Mouse (Mus musculus) adrenal gland, adult (tissue): Measurements from ENCODE around the gene Pdrg1.

Experiments used
- DNase-seq, 2 experiments: peaks; one replicate each; pipeline ENCODE4 v3.0.0; 2022 to 2023; ENCODE audit warnings: low spot score in 1 of 2; ENCODE audit not compliant: inconsistent age in 2 of 2

The Pdrg1 gene

DNA sequence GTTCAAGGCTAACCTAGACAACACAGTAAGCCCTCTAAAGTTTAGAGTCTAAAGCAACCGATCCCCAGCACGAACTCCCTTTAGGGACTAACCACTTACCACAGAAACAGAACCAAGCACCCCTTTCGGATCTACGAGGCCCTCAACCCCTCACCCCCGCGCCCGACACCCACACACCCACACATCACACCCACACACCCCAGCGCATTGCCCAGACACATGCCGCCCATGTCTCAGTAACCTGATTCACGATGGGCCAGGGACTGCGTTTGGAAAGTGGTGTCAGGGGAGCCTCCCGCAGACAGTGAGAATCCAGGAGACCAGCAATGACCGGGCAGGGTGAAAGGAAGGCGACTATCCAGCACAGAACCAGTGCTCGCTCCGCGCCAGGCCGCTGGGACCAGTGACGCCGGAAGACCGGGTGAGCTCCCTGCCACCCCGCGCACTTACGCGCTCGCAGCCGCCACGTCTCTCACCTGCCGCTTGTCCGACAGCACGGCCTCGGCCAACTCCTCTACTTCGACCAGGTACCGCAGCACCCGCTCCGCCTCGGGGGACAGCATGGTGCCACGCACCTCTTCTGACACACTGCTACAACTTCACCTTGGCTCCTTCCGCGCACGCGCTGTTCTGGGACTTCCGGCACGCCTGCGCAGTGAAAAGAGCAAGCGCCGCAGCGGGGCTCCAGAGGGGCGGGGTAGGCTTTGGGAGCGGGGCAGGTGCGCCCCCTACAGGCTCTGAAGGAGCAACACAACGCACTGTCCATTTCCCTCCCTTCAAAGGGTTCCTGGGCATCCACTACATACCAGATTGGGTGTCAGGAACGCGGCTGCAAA is at the start of gene Pdrg1:
Pdrg1 (minus strand) TSS at position 670 of the 836 bp plus-strand sequence.
- peak; percentile 97 to 99 for DNase-seq

DNA sequence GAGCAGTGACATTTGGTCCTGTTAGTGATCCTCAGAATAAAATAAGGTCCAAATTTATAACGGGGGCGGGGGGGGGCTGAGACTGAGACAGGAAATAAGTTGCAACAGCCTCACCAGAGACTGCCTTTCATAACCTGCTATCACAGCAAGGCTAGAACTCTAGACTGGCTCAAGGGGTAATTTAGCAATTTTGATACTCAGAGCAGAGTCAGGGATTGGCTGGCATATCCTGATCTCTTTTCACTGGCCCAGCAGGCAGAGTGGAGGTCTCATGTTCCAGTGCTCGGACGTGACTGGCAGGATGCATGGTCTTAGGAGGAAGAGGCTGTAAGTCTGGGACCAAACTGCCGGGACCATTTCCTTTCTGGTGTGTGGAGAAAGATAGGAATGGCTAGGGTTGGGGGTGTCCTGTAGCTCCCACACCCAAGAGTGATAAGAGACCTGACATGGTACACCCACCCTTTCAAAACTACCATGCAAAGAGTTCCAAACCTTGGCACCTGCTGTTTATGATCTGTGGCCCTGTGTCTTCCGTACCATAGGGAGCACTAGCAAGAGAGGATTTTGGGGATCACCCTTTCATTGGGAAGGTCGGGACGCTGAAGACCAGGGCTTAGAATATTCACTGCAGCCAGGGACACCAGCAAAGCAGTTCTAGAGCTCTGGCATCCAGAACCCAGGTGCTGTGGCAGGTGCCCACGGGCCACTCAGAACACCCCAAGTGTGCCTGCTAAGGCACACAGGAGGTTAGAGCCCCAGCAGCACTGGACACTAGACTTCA is 49.2 kb upstream of the Pdrg1 start:
- no peak for DNase-seq

DNA sequence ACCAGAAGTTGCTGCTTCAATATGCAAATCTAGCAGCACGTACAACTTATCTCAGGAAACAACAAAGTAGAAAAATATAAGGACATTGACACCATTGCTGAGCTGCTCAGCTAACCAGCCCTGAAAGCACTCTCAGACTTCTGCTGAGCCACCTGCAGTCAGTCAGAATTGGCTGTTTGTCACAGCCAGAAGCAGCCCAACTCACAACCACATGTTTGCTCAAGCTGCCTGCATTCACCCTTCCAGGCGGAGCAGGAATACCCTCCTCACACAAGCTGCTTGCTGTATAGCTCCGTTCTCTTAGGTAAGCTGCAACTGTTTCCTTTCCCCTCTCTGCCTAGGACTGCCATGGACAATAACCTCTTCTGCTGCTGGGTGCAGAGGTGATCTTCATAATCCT is 48.2 kb upstream of the Pdrg1 start:
- no peak for DNase-seq

DNA sequence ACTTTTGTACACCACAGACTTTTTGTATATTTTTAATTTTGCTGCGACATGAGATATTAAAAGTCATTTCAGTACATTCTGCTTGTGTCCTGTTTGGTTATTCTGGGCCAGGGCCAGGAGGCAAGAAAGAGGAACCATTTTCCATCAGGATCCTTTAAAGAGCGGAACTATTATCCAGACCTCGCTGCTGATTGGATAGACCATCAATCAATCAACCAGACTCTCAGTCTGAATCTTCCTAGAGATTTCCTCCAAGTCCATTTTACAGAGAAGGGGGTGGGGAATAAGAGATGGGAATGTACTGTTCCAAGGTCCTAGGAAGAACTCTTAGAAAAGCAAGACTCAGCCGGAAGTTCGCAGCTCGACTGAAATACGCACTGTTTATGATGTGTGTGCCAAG is 45.0 kb upstream of the Pdrg1 start:
- no peak for DNase-seq

DNA sequence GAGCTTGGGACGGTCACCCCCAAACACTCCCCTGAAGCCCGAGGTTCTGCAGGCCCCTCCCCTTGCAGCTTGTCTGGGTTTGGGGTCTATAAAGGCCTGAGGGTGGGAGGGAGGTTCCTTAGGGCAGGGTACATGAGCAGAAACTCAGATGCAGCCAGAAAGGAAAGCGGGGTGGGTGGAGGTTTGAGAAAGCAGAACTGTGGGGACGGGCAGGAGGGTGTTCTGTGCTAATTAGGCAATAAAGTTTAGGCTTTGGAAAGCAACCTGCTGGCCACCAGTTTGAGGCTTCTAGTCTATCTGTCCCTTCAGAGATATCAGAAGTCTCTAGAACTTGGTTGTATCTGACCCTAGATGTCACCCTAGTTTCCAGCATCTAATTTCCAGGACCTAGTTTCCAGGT is 43.1 kb upstream of the Pdrg1 start:
- DNase-seq = no peak

- DNase-seq = no peak
These were observed 40.2 kb upstream of the Pdrg1 start for GRCm38 (mm10) chr2:153055270-153055920.

DNA sequence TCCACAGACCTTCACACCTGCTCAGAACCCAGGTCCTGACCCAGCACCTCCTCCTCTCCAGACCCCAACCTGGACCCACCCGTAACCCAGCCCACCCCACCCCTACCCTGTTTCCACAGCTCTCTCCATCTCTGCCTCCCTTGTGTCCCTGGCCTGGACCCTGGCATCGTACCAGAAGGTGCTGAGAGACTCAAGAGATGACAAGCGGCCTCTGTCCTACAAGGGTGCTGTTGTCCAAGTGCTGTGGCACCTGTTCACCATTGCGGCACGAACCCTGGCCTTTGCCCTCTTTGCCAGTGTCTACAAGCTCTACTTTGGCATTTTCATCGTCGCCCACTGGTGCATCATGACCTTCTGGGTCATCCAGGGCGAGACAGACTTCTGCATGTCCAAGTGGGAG is 38.7 kb upstream of the Pdrg1 start:
- DNase-seq = no peak

GRCm38 (mm10) chr2:153052700-153053351 is 37.6 kb upstream of the Pdrg1 start:
- DNase-seq = peak in 1 of 2 experiments; percentile 41

DNA sequence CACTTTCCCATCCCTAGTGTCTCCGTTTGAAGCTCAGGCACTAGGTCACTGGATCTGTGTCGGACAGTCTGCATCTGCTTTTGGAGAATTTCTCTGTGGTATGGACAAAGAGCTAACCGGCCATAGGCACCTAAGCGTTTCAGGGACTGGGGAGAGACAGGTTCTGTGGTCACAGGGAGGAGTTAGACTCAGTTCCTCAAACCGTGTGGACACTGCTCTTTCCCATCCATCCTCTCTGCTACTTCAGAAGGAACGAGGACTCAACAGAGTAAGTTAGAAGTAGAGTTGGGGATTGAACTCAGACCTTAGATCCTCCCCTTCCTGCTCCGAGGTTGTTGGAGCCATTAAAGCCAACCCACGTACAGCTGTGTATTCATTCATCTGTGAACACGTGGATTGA is 36.3 kb upstream of the Pdrg1 start:
- DNase-seq = no peak

DNA sequence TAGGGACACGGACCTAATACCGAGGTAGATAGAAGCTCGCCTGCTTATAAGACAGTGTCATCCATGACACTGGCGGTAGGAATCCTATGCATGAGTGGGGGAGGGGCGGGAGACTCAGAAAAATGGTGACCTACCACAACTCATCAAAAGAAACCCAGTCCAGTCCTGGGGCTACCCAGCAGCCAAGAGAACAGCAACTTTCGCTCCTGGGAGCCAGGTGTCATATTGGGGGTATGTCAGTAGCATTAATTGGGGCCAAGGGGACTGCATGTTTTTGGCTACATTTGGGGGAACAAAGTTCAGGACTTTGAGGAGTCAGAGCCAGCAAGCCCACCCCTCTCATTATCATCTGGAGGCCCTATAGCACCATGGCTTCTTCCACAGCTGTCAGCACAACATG is 35.9 kb upstream of the Pdrg1 start:
- DNase-seq = no peak

DNA sequence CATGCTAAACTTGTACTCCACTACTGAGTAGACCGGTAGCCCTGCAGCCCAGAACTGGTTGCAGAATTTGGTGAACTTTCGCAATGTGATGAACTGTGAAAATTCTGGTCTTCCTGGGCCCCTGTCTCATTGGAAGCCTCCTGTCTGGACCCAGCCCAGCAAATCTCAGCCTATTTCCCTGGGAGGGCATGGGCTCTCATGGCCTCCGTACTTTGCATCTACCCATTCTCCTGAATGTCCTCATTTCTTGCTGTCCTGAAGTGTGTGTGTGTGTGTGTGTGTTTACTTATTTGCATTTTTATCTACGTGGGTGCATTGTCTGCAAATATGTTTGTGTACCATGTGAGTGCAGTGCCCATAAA is 34.8 kb upstream of the Pdrg1 start:
- DNase-seq = no peak

DNA sequence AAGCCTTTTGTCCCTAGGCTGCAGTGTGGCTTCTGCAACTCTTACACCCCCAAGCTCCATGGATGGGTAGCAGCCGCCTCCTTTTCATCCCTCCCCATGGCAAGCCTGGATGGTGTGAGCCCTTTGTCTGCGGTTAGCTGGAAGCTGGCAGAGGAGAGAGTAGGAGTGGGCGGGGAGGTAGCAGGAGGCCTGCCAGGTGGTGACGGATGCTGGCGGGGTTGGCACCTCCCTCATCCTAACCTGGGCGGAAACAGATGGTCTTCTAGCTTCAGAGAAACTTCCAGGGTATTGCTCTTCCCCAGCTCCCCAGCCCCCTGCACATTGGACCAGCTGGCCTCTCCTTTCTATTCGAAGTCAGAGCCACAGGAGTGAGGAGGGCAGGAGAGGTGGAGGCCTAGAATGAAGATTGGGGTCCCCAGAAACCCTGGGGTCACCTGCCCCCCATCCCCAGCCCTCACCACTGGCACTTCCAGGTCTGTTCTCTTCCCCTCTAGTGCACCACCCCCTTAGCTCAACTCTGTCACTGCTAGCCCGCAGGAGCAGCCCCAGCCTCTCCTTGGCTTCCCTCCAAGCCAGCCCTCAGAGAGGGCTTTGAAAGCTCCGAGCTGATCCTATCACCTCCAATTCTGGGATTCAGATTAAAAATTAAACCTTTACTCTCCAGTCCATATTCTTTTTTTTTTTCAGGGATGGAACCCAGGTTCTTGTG is 34.2 kb upstream of the Pdrg1 start:
- no peak for DNase-seq

GRCm38 (mm10) chr2:153047828-153048465 is 32.7 kb upstream of the Pdrg1 start:
- peak; percentile 44 to 80 for DNase-seq

DNA sequence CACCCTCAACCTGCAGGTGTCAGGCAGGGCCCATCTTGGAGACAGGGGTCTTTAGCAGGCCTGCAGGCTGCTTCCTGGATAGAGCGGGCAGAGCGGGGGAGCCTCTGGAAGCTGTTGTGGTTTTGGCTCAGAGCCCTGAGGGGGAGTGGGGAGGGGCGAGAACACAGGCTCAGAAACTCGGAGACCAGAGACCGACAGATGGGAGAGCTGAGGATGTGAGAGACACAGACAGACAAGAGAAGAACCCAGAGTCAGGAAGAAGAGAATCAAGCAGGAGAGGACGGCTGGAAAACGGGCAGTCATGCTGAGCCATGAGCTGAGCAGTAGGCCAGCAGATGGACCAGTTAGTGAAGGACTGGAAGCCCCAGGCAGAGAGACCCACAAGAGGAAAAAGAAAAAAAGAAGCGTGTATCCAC is 30.7 kb upstream of the Pdrg1 start:
- no peak for DNase-seq

GRCm38 (mm10) chr2:153043886-153044285 is 28.7 kb upstream of the Pdrg1 start:
- no peak for DNase-seq

GRCm38 (mm10) chr2:153036690-153037089 is 21.5 kb upstream of the Pdrg1 start:
- DNase-seq = no peak

- DNase-seq = no peak
These were observed 18.5 kb upstream of the Pdrg1 start for GRCm38 (mm10) chr2:153033545-153034230.

GRCm38 (mm10) chr2:153032973-153033372 is 17.7 kb upstream of the Pdrg1 start:
- no peak for DNase-seq

DNA sequence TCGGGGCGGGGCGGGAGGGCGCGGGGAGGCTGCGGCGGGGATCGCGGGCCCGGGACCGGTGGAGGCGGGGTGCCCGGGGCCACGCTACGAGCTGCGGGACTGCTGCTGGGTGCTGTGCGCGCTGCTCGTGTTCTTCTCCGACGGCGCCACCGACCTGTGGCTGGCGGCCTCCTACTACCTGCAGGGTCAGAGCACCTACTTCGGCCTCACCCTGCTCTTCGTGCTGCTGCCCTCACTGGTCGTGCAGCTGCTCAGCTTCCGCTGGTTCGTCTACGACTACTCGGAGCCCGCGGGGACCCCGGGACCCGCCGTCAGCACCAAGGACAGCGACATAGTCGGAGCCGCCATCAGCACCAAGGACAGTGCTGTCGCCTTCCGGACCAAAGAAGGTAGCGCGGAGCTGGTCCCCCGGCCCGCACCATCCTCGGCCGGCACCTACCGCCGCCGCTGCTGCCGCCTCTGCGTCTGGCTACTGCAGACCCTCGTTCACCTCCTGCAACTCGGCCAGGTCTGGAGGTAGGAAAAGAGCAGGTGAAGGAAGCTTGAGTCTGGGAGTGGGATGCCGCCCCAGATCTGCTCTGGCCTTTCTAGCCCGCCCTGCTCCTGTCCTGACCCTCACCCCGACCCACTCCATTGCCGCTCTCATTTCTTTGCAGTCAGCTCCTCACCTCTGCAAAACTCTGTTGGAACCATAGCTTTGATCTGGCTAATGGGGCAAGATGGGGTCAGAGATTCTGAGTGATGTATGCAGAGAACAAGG is 17.0 kb upstream of the Pdrg1 start:
- DNase-seq = peak; percentile 71 to 90
